Mouse (Mus musculus) midbrain, postnatal 0 days (tissue): Measurements from ENCODE around the gene Diaph3. TPM values are rescaled to one million over a fixed set of nuclear protein-coding genes. Genes with fewer than 3 reads are reported as not detected.

Experiments
- ATAC-seq: fragments of 200-750 bp; cut with Nextera tagmentation; 2 replicates; pipeline ENCODE4 v1.8.0; 2017; ENCODE audit warnings: moderate number of reproducible peaks, mild to moderate bottlenecking, moderate TSS enrichment, moderate library complexity; ENCODE audit not compliant: low FRiP score
- DNase-seq: peaks from one replicate; pipeline ENCODE4 v3.0.0-alpha.2; 2015; ENCODE audit warnings: low spot score
- H3K27ac ChIP-seq: fragments of 300-500 bp; sonication (generic); 2 replicates; pipeline ENCODE4 v1.5.1; 2014; ENCODE audit warnings: low read depth, mild to moderate bottlenecking, low read length, mixed read lengths
- H3K27me3 ChIP-seq: fragments of 300-500 bp; sonication (generic); 2 replicates; pipeline ENCODE4 v1.6.1; 2014; ENCODE audit warnings: low read length, control low read depth, mixed read lengths; ENCODE audit not compliant: insufficient read depth
- H3K36me3 ChIP-seq: fragments of 300-500 bp; sonication (generic); 2 replicates; pipeline ENCODE4 v1.6.1; 2014; ENCODE audit warnings: low read length, control low read depth, mixed read lengths; ENCODE audit not compliant: insufficient read depth
- H3K4me1 ChIP-seq: fragments of 300-500 bp; sonication (generic); 2 replicates; pipeline ENCODE4 v1.6.1; 2014; ENCODE audit warnings: mild to moderate bottlenecking, control low read depth, antibody characterized with exemption, low read length, mixed read lengths; ENCODE audit not compliant: insufficient read depth
- H3K4me2 ChIP-seq: fragments of 300-500 bp; sonication (generic); 2 replicates; pipeline ENCODE4 v1.6.1; 2014; ENCODE audit warnings: low read depth, mild to moderate bottlenecking, low read length, mixed read lengths; ENCODE audit not compliant: poor library complexity, severe bottlenecking
- H3K4me3 ChIP-seq: fragments of 300-500 bp; sonication (generic); 2 replicates; pipeline ENCODE4 v1.5.1; 2014; ENCODE audit warnings: low read depth, mild to moderate bottlenecking, low read length, moderate library complexity
- H3K9ac ChIP-seq: fragments of 300-500 bp; sonication (generic); replicated peaks from 2 replicates; pipeline ENCODE4 v1.6.1; 2014; ENCODE audit warnings: mild to moderate bottlenecking, low read length, moderate library complexity, mixed read lengths; ENCODE audit not compliant: poor library complexity, severe bottlenecking
- H3K9me3 ChIP-seq: fragments of 300-500 bp; sonication (generic); 2 replicates; pipeline ENCODE4 v1.6.1; 2016; ENCODE audit warnings: low read length, control low read depth
- CTCF ChIP-seq: IDR thresholded peaks from 2 replicates; pipeline ENCODE4 v1.5.1; 2016; ENCODE audit warnings: antibody characterized with exemption, mild to moderate bottlenecking
- WGBS: fragments of 180-500 bp; shearing (Covaris S2); extraction: QIAGEN DNeasy Blood & Tissue Kit; methylation state at CpG from one replicate; pipeline ENCODE4 v1.1.7; 2014; 5-methylcytosine and 5-hydroxymethylcytosine counted together
- polyA plus RNA-seq: library from polyadenylated mRNA; unstranded; fragments of >200 nt; fragmentation: Nextera tagmentation; extraction: Ambion mirVana; gene quantifications from 2 replicates; pipeline ENCODE4 v1.2.1, GENCODE M21; 2015
- total RNA-seq: library from RNA; depleted of rRNA; stranded (reverse); fragments of >200 nt; gene quantifications from 2 replicates; pipeline ENCODE4 v1.2.3, GENCODE M21; 2014

The Diaph3 gene
- total and polyA plus RNA-seq, 2 experiments from 2014 or later, result 1.9 to 2.5 TPM

- Histone ChIP-seq H3K27me3 (no peaks in the 10 kb centered on the region), H3K27ac (no peak overlapping the region), H3K4me3 (no peak overlapping the region), H3K9ac (no peak overlapping the region), H3K4me2 (no peak overlapping the region), H3K4me1 (no peaks in the 10 kb centered on the region), H3K36me3 (no peaks in the 10 kb centered on the region), H3K9me3 (no peaks in the 10 kb centered on the region)
- DNase-seq, result no peak
- TF ChIP-seq CTCF, result no peak
- 95% methylated on average over 3 of the region's 3 CpGs for WGBS
- no peak for ATAC-seq
Measured at GRCm38 (mm10) chr14:86864053-86864452, 277.0 kb downstream of the Diaph3 start.

GRCm38 (mm10) chr14:86861277-86861946 lies 279.6 kb downstream of the Diaph3 start:
- DNase-seq (no peak), ATAC-seq (no peak)
- no peak overlapping the region for H3K27ac ChIP-seq
- H3K9ac ChIP-seq, result no peak overlapping the region
- TF ChIP-seq CTCF, result no peak
- 65% methylated on average over 11 of the region's 11 CpGs for WGBS
- H3K4me1 ChIP-seq, result no peaks in the 10 kb centered on the region
- H3K4me2 ChIP-seq, result no peak overlapping the region
- no peaks in the 10 kb centered on the region for H3K27me3 ChIP-seq
- H3K4me3 ChIP-seq, result no peak overlapping the region
- H3K9me3 ChIP-seq, result no peaks in the 10 kb centered on the region
- no peaks in the 10 kb centered on the region for H3K36me3 ChIP-seq

GRCm38 (mm10) chr14:86847154-86847810 lies 293.8 kb downstream of the Diaph3 start:
- H3K4me2 ChIP-seq, result no peak overlapping the region
- no peaks in the 10 kb centered on the region for H3K36me3 ChIP-seq
- DNase-seq (no peak), ATAC-seq (no peak)
- H3K9ac ChIP-seq, result no peak overlapping the region
- H3K4me3 ChIP-seq, result no peak overlapping the region
- no peaks in the 10 kb centered on the region for H3K4me1 ChIP-seq
- H3K27ac ChIP-seq, result no peak overlapping the region
- no peaks in the 10 kb centered on the region for H3K27me3 ChIP-seq
- no peaks in the 10 kb centered on the region for H3K9me3 ChIP-seq
- TF ChIP-seq CTCF, result no peak
- 95% methylated on average over 4 of the region's 4 CpGs for WGBS

- Histone ChIP-seq H3K9me3 (no peaks in the 10 kb centered on the region), H3K4me2 (no peak overlapping the region), H3K27me3 (no peaks in the 10 kb centered on the region), H3K36me3 (no peaks in the 10 kb centered on the region), H3K4me1 (no peaks in the 10 kb centered on the region), H3K27ac (no peak overlapping the region), H3K4me3 (no peak overlapping the region), H3K9ac (no peak overlapping the region)
- TF ChIP-seq CTCF, result no peak
- 93% methylated on average over 3 of the region's 3 CpGs for WGBS
- DNase-seq (no peak), ATAC-seq (no peak)
Measured at GRCm38 (mm10) chr14:86844075-86844474, 297.0 kb downstream of the Diaph3 start.

GRCm38 (mm10) chr14:86837642-86838041 lies 303.4 kb downstream of the Diaph3 start:
- DNase-seq (no peak), ATAC-seq (no peak)
- H3K4me1 ChIP-seq, result no peaks in the 10 kb centered on the region
- no peak for TF ChIP-seq CTCF
- no peak overlapping the region for H3K9ac ChIP-seq
- WGBS, result 60% methylated on average over 2 of the region's 2 CpGs
- no peaks in the 10 kb centered on the region for H3K9me3 ChIP-seq
- no peak overlapping the region for H3K4me3 ChIP-seq
- H3K36me3 ChIP-seq, result no peaks in the 10 kb centered on the region
- no peak overlapping the region for H3K4me2 ChIP-seq
- H3K27ac ChIP-seq, result no peak overlapping the region
- no peaks in the 10 kb centered on the region for H3K27me3 ChIP-seq

GRCm38 (mm10) chr14:86834851-86835250 lies 306.2 kb downstream of the Diaph3 start:
- DNase-seq, result no peak
- no peak for ATAC-seq
- Histone ChIP-seq H3K4me3 (no peak overlapping the region), H3K4me2 (no peak overlapping the region), H3K27me3 (no peaks in the 10 kb centered on the region), H3K9me3 (no peaks in the 10 kb centered on the region), H3K27ac (no peak overlapping the region), H3K4me1 (no peaks in the 10 kb centered on the region), H3K9ac (no peak overlapping the region), H3K36me3 (no peaks in the 10 kb centered on the region)
- TF ChIP-seq CTCF, result no peak
- 92% methylated on average over 2 of the region's 2 CpGs for WGBS
